Mouse (Mus musculus) megakaryocyte, embryonic 14.5 days (primary cell): ENCODE measurements around the gene Yju2. TPM values are rescaled to one million over a fixed set of nuclear protein-coding genes. Genes with fewer than 3 reads are reported as not detected.
A peak's percentile ranks its signal among the peaks of the same experiment; 100 is the strongest.

Source experiments
- H3K27me3 ChIP-seq: replicated peaks from 2 replicates; pipeline ENCODE3; 2012; ENCODE audit warnings: inconsistent platforms
- H3K36me3 ChIP-seq: replicated peaks from 2 replicates; pipeline ENCODE3; 2012; ENCODE audit warnings: low read length, inconsistent platforms, mixed read lengths
- H3K4me1 ChIP-seq: 2 replicates; pipeline ENCODE4 v1.6.1; 2012; ENCODE audit warnings: inconsistent platforms
- H3K4me3 ChIP-seq: replicated peaks from 2 replicates; pipeline ENCODE3; 2012; ENCODE audit warnings: moderate library complexity, mild to moderate bottlenecking, inconsistent platforms
- H3K9me3 ChIP-seq: 2 replicates; pipeline ENCODE4 v1.6.1; 2012; ENCODE audit warnings: inconsistent platforms
- FLI1 ChIP-seq: IDR thresholded peaks from 2 replicates; pipeline ENCODE4 v1.6.1; 2012; ENCODE audit warnings: low read length, inconsistent platforms, mixed read lengths
- GATA1 ChIP-seq: IDR thresholded peaks from 3 replicates; pipeline ENCODE4 v1.6.1; 2012; ENCODE audit warnings: mixed read lengths, low read length, inconsistent platforms, borderline replicate concordance
- polyA plus RNA-seq: library from polyadenylated mRNA; stranded (reverse); fragments of >175 nt; gene quantifications from 2 replicates; pipeline ENCODE4 v1.2.3, GENCODE M21; 2012; ENCODE audit warnings: low replicate concordance; ENCODE audit not compliant: insufficient read depth

Gene Yju2
- polyA plus RNA-seq, 1 experiment = 33.1 TPM

DNA sequence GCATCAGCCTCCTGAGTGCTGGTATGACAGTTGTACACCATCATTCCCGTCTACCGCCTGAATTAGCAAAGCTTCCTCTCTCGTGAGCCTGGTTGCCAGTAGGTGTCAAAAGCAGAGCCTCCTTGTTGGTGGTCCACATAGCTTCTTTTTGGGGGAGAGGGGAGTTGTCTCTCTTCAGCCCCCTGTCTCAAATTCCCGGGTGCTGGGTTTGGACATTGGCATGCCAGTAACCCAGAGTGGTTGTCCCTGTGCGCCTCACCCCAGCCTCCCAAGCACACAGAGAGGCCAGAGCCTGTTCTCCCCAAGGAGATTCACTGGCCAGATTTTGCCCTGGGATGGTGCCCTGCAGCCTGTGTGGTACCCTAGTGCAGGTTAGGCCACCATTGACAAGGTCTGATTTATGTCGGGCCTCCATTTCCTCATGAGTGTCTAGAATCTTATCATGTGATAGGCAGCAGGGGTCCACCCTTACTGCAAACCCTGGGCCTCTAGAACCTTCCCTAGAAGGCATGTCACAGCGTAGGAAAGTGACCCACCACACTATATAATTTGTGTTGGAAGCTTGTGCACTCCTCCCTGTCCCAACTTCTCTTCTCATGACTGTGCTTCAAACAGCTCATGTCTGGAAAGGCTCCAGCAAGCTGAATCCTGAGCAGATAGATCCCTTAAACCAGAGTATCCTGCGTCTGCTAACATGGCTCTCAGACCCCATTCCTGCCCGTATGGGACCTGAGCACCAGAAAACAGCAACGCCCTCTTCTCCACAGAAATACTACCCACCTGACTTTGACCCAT is 1.2 kb downstream of the Yju2 start:
- Histone ChIP-seq H3K36me3 (peaks cover 63% of the 10 kb centered on the region), H3K4me1 (peaks cover 75% of the 10 kb centered on the region), H3K4me3 (peak overlapping the region; percentile 95), H3K9me3 (no peaks in the 10 kb centered on the region), H3K27me3 (no peaks in the 10 kb centered on the region)
- no peak for TF ChIP-seq GATA1
- no peak for TF ChIP-seq FLI1

DNA sequence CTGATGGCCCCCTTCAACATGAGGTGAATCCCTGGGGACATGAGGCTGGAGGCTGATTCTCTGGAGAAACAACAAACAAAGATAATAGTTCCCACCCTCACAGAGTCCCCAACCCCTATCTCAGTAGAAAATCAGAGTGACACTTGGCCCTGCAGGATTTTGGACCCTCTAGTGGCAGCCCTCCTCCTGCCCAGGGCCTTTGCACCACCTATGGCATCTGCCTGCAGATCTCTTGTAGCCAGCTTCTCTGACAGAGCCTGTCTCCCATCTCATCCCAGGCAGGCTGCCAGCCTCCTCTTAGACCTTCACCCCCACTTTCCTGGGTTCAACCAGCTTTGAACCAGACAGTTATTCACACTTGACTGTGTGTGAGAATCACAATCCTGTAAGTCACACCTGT is 1.9 kb downstream of the Yju2 start:
- peak overlapping the region; percentile 24 for H3K4me3 ChIP-seq
- TF ChIP-seq GATA1 (no peak), FLI1 (no peak)
- H3K27me3 ChIP-seq = no peaks in the 10 kb centered on the region
- no peaks in the 10 kb centered on the region for H3K9me3 ChIP-seq
- H3K4me1 ChIP-seq = peaks cover 71% of the 10 kb centered on the region
- peaks cover 66% of the 10 kb centered on the region for H3K36me3 ChIP-seq

DNA sequence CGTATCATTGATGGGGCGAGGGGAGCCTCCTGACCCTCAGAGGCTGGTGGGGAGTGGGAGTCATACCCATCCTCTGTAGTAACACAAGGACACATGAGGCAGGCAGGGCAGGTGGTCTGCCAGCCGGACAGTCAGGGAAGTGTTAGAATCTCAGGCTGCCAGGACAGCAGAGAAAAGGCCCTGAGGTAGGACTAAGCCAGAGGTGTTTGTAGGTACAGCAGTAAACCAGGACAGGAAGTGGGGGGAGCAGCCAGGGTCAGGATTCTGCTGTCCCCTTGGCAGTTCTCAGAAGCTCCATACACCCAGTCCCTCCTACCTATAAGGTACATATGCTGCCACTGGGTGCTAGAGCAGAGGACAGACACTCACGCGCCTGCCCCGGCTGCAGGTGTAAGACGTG is 2.7 kb downstream of the Yju2 start:
- H3K9me3 ChIP-seq = no peaks in the 10 kb centered on the region
- H3K4me3 ChIP-seq = no peak overlapping the region
- H3K36me3 ChIP-seq = peaks cover 66% of the 10 kb centered on the region
- H3K27me3 ChIP-seq = no peaks in the 10 kb centered on the region
- TF ChIP-seq FLI1 = no peak
- TF ChIP-seq GATA1 = no peak
- peaks cover 63% of the 10 kb centered on the region for H3K4me1 ChIP-seq

DNA sequence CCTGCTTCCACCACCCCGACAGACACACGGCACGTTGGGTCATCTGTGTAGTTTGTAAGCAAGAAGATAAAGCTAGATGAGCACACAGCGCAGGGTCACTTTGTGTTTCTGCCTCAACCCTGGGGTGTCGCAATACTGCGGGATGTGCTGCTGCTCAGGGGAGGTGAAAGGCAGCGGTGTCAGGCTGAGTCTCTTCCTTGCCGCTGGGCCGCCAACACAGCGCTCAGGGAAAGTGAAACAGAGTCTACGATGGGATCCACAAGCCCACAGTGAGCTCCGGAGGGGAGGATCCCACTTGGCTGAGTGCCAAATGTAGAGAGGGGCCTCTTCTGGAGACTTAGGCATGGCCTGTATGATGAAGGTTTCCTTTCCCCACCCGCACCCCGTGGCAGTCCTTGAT is 4.3 kb downstream of the Yju2 start:
- Histone ChIP-seq H3K4me3 (peak overlapping the region; percentile 7), H3K36me3 (peaks cover 80% of the 10 kb centered on the region)

DNA sequence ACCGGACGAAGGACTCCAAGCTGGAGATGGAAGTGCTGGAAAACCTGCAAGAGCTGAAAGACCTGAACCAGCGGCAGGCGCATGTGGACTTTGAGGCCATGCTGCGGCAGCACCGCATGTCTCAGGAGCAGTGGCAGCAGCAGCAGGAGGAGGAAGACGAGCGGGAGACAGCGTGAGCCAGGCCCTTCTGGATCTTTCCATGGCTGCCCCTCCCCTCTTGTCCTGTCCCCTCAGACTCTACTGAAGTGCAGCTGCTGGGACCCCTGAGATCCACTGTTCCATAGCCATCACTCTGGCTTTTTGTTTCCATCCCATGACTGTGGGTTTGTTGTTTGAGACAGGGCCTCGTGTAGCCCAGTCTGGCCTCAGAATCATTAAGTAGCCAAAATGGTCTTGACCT is 5.6 kb downstream of the Yju2 start:
- H3K4me1 ChIP-seq = peaks cover 59% of the 10 kb centered on the region
- no peaks in the 10 kb centered on the region for H3K9me3 ChIP-seq
- peaks cover 90% of the 10 kb centered on the region for H3K36me3 ChIP-seq
- H3K4me3 ChIP-seq = no peak overlapping the region
- no peak for TF ChIP-seq FLI1
- no peak for TF ChIP-seq GATA1
- H3K27me3 ChIP-seq = peaks cover 3% of the 10 kb centered on the region

More for the DNA sequence above, 4.3 kb downstream of the Yju2 start:
- no peaks in the 10 kb centered on the region for H3K27me3 ChIP-seq
- TF ChIP-seq GATA1 (no peak), FLI1 (no peak)
- no peaks in the 10 kb centered on the region for H3K9me3 ChIP-seq
- peaks cover 57% of the 10 kb centered on the region for H3K4me1 ChIP-seq

DNA sequence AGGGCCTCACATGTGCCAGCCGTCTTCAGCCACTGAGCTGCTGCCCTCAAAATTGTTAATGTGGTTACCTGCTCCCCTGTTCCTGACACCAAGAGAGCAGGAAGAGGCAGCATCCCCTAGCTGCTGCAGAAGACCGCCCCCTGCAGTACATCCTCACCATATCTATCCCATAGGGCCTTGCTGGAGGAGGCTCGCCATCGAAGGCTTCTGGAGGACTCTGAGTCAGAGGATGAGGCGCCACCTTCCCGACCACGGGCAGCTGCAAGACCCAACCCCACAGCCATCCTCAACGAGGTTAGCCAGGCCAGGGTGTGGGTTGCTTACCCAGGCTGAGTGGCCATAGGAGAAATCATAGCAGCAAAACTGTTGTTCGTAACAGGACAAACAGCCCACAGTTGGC is 6.1 kb downstream of the Yju2 start:
- H3K36me3 ChIP-seq = peaks cover 90% of the 10 kb centered on the region
- TF ChIP-seq GATA1 (no peak), FLI1 (no peak)
- peaks cover 60% of the 10 kb centered on the region for H3K4me1 ChIP-seq
- H3K27me3 ChIP-seq = peaks cover 8% of the 10 kb centered on the region
- H3K4me3 ChIP-seq = no peak overlapping the region
- H3K9me3 ChIP-seq = no peaks in the 10 kb centered on the region

DNA sequence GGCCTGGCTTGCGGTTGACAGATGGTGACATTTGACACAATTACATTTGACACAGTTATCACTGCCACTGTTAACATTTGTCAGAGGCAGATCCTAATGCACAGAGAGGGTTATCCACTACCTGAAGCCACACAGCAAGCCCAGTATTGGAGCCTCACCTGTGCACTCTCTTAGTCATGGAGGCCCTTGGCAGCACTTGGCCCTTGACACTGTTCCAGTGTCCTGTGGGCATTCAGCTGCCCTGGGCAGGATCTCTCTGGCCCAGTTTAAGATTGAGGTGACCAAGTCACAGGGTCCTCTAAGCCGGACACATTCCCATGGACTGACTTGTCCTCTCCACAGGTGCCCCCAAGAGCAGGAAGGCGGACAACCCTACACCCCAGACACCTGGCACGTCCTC is 8.3 kb downstream of the Yju2 start:
- Histone ChIP-seq H3K9me3 (no peaks in the 10 kb centered on the region), H3K27me3 (peaks cover 29% of the 10 kb centered on the region), H3K4me3 (no peak overlapping the region), H3K36me3 (peaks cover 68% of the 10 kb centered on the region), H3K4me1 (peaks cover 53% of the 10 kb centered on the region)
- TF ChIP-seq FLI1 (no peak), GATA1 (no peak)

DNA sequence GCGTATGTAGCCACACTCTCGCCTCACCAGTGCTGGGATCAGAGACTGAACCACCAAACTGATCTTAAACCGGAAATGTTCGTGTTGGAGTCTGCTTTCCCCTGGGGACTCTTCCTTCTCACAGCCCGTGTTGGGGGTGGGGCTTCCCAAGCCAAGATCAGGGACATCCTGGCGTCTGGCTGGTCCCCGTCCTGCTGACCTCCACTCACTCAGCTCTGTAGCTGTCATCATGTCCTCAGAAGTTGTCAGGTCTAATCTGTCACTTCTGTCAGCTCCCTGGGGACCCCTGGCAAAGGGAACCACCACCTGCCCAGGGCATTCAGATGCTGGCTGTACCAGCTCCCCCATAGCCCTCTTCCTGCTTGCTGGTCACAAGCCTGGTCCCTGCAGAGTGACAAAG is 9.3 kb downstream of the Yju2 start:
- H3K4me1 ChIP-seq = peaks cover 46% of the 10 kb centered on the region
- no peak overlapping the region for H3K4me3 ChIP-seq
- peaks cover 60% of the 10 kb centered on the region for H3K36me3 ChIP-seq
- H3K9me3 ChIP-seq = no peaks in the 10 kb centered on the region
- TF ChIP-seq FLI1 (no peak), GATA1 (no peak)
- peaks cover 39% of the 10 kb centered on the region for H3K27me3 ChIP-seq

DNA sequence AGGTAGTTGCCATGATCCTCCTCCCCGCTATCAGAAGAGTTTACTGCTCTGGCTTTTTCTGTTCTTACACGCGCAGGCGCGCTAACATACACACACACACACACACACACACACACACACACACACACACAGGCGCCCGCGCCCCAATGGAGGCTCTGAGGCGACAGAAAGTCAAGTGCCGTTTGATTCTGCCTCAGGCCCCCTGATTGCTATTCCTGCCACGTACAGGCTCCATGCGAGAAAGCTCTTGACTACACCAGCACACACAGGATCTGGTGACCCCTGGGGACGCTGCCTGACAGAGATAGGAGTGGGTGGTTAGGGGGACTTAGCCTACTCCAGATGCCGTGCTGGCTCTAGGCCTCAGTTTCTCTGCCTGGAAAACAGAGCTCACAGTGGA is 10.7 kb downstream of the Yju2 start:
- H3K36me3 ChIP-seq = peaks cover 47% of the 10 kb centered on the region
- no peak overlapping the region for H3K4me3 ChIP-seq
- H3K4me1 ChIP-seq = peaks cover 43% of the 10 kb centered on the region
- TF ChIP-seq GATA1 (no peak), FLI1 (no peak)
- peaks cover 50% of the 10 kb centered on the region for H3K27me3 ChIP-seq
- H3K9me3 ChIP-seq = no peaks in the 10 kb centered on the region

DNA sequence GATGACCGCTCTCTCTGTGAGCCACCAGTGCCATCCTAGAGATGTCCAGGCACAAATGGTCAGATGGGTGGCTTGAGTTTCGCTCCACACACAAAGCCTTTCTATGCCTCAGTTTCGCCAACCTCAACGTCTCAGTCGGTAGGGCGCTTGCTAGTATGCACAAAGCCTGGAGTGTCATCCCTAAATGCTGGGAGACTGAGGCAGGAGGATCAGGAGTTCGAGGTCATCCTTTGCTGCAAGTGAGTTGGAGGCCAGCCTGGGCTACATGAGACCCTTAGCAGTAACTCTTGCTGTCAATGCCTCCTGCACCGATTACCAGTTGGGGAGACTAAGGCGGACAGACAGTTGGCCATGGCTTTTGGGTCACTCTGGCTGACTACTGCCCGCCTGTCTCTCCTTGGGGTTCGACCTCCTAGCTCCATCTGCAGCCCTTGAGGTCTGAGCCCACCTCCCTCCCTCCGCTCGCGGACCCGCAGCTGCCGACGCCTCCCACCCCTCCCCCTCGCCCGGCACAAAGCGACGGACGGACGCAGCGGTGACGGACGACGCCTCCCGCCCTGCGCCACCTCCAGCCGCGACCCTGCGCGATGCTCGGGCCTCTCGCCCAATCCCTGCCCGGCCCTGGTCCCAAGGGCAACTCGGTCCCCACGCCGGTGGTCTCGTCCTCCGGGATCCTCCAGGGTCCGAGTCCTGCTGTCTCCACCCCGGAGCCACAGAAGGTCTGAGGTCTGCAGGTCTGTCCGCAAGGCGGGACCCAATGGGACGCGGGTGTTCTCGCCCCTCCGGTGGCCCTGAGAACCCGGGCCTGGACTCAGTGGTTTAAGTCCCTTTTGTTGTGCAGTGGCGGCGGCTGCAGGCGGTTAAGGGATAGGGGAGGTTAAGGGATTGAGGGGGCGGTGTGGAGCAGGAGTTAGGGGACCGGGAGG is 11.3 kb downstream of the Yju2 start, which contains the start of gene Shd:
Gene Shd, plus strand, starts transcription at position 502 of the 926 bp plus-strand sequence.
- no peaks in the 10 kb centered on the region for H3K9me3 ChIP-seq
- peaks cover 37% of the 10 kb centered on the region for H3K4me1 ChIP-seq
- H3K4me3 ChIP-seq = peak within 1 kb of the TSS; percentile 86
- TF ChIP-seq FLI1 = no peak
- TF ChIP-seq GATA1 = no peak
- peaks cover 40% of the 10 kb centered on the region for H3K36me3 ChIP-seq
- peaks cover 50% of the 10 kb centered on the region for H3K27me3 ChIP-seq
